Mouse (Mus musculus) stomach, postnatal 0 days (tissue): Measurements from ENCODE around the gene Kir3dl2. TPM values are rescaled to one million over a fixed set of nuclear protein-coding genes. Genes with fewer than 3 reads are reported as not detected.
"Not testable (repeated sequence)": the region's sequence is repeated elsewhere in the genome, so short reads cannot be mapped to it uniquely, and the experiment has no call there.

Experiments used
- ATAC-seq: fragments of 200-750 bp; cut with Nextera tagmentation; 2 replicates; pipeline ENCODE4 v1.8.0; 2017; ENCODE audit not compliant: low FRiP score, low TSS enrichment
- DNase-seq: peaks from one replicate; pipeline ENCODE4 v3.0.0-alpha.2; 2016; ENCODE audit warnings: low spot score
- H3K27ac ChIP-seq: fragments of 300-500 bp; sonication (generic); replicated peaks from 2 replicates; pipeline ENCODE4 v1.5.1; 2014; ENCODE audit warnings: mild to moderate bottlenecking, control low read depth
- H3K27me3 ChIP-seq: fragments of 300-500 bp; sonication (generic); 2 replicates; pipeline ENCODE4 v1.6.1; 2014; ENCODE audit warnings: low read length; ENCODE audit not compliant: control insufficient read depth, insufficient read depth
- H3K36me3 ChIP-seq: fragments of 300-500 bp; sonication (generic); 2 replicates; pipeline ENCODE4 v1.6.1; 2014; ENCODE audit warnings: low read length, mixed read lengths; ENCODE audit not compliant: control insufficient read depth, insufficient read depth
- H3K4me1 ChIP-seq: fragments of 300-500 bp; sonication (generic); replicated peaks from 2 replicates; pipeline ENCODE4 v1.6.1; 2014; ENCODE audit warnings: antibody characterized with exemption; ENCODE audit not compliant: control insufficient read depth, insufficient read depth
- H3K4me2 ChIP-seq: fragments of 300-500 bp; sonication (generic); replicated peaks from 2 replicates; pipeline ENCODE4 v1.6.1; 2014; ENCODE audit warnings: low read depth, mild to moderate bottlenecking, control low read depth, moderate library complexity
- H3K4me3 ChIP-seq: fragments of 300-500 bp; sonication (generic); 2 replicates; pipeline ENCODE4 v1.5.1; 2014; ENCODE audit warnings: low read depth, low read length, control low read depth
- H3K9ac ChIP-seq: fragments of 300-500 bp; sonication (generic); 2 replicates; pipeline ENCODE4 v1.6.1; 2014; ENCODE audit warnings: mild to moderate bottlenecking, low read length, control low read depth, mixed read lengths
- H3K9me3 ChIP-seq: fragments of 300-500 bp; sonication (generic); 2 replicates; pipeline ENCODE4 v1.6.1; 2016; ENCODE audit warnings: low read length; ENCODE audit not compliant: control insufficient read depth
- CTCF ChIP-seq: IDR thresholded peaks from 2 replicates; pipeline ENCODE4 v1.5.1; 2016; ENCODE audit warnings: antibody characterized with exemption, low read depth, mild to moderate bottlenecking, moderate library complexity
- EP300 ChIP-seq: optimal IDR thresholded peaks from 2 replicates; pipeline ENCODE3; 2016; ENCODE audit warnings: antibody characterized with exemption
- WGBS: fragments of 180-500 bp; shearing (Covaris S2); extraction: QIAGEN DNeasy Blood & Tissue Kit; methylation state at CpG from one replicate; pipeline ENCODE4 v1.1.7; 2014; 5-methylcytosine and 5-hydroxymethylcytosine counted together
- polyA plus RNA-seq: library from polyadenylated mRNA; unstranded; fragments of >200 nt; fragmentation: Nextera tagmentation; extraction: Ambion mirVana; gene quantifications from 2 replicates; pipeline ENCODE4 v1.2.1, GENCODE M21; 2015

Gene Kir3dl2
- not detected in 2 replicates for polyA plus RNA-seq

DNA sequence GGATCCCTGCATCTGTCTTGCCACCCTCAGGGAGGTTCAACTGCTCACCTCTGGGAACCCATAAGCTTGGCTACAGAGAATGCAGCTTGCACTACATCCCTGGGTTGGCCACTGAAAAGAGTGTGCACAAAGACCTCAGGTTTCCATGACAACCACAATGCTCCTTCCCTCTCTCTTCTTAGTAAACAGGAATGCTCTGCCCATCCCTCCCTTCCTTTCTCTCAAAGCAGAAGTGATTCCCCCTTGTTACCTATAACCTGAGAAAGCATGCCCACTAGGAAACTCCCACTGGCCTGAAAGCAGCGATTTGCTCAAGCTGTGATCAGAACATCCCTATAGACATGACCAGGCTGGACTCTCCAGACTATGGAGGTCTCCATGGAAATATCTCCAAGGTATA, at the start of gene Kir3dl2:
Gene Kir3dl2 (minus strand): TSS at position 101 of the 400 bp plus-strand sequence.
- 83% methylated on average over 1 of the region's 1 CpGs for WGBS
- not testable (repeated sequence) for H3K36me3 ChIP-seq, H3K4me2 ChIP-seq, H3K9ac ChIP-seq, ATAC-seq, H3K4me3 ChIP-seq, H3K4me1 ChIP-seq, H3K9me3 ChIP-seq, H3K27me3 ChIP-seq, H3K27ac ChIP-seq, DNase-seq

- Histone ChIP-seq H3K4me3 (no peak overlapping the region), H3K9me3 (no peaks in the 10 kb centered on the region), H3K4me2 (no peak overlapping the region), H3K27ac (no peak overlapping the region), H3K4me1 (no peaks in the 10 kb centered on the region), H3K27me3 (no peaks in the 10 kb centered on the region), H3K9ac (no peak overlapping the region), H3K36me3 (no peaks in the 10 kb centered on the region)
- 29% methylated on average over 2 of the region's 2 CpGs for WGBS
- TF ChIP-seq CTCF: no peak
- no peak for TF ChIP-seq EP300
- ATAC-seq (no peak), DNase-seq (no peak)
Observed at GRCm38 (mm10) chrX:136590897-136591257, 47.0 kb upstream of the Kir3dl2 start.

- DNase-seq: no peak
- 52% methylated on average over 12 of the region's 12 CpGs for WGBS
- H3K4me1 ChIP-seq: no peaks in the 10 kb centered on the region
- no peaks in the 10 kb centered on the region for H3K36me3 ChIP-seq
- no peaks in the 10 kb centered on the region for H3K9me3 ChIP-seq
- H3K27me3 ChIP-seq: no peaks in the 10 kb centered on the region
- TF ChIP-seq CTCF: no peak
- no peak for TF ChIP-seq EP300
- H3K4me2 ChIP-seq: no peak within 1 kb of the TSS
- no peak within 1 kb of the TSS for H3K4me3 ChIP-seq
- ATAC-seq: no peak
- no peak within 1 kb of the TSS for H3K9ac ChIP-seq
- no peak within 1 kb of the TSS for H3K27ac ChIP-seq
Observed at GRCm38 (mm10) chrX:136590199-136590896, 46.5 kb upstream of the Kir3dl2 start, which contains the start of gene Tceal3. TSS of gene Tceal3 (plus strand) at chrX:136590842.

DNA sequence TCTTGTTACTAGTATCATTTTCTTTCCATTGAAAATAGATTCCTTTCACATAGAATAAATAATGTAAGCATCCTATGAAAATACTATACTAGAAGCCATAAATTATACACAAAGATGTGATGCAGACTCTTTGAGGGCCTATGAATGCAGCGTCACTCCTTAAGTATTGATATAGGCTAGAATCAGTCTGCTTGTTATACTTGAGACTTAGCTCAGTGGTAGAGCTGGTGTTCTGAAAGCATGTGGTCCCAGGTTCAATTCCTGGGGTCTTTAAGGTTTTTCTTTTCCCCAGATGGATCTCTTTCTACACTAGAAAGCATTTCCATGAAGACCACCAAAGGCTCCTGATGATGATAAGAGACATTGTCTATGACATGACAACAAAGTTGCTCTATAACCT, 40.8 kb upstream of the Kir3dl2 start:
- Histone ChIP-seq H3K27me3 (no peaks in the 10 kb centered on the region), H3K4me1 (no peaks in the 10 kb centered on the region), H3K27ac (no peak overlapping the region), H3K9ac (no peak overlapping the region), H3K9me3 (no peaks in the 10 kb centered on the region), H3K4me3 (no peak overlapping the region), H3K4me2 (no peak overlapping the region), H3K36me3 (no peaks in the 10 kb centered on the region)
- TF ChIP-seq EP300 (no peak), CTCF (no peak)
- DNase-seq: no peak
- no peak for ATAC-seq
- 95% methylated on average over 1 of the region's 1 CpGs for WGBS

DNA sequence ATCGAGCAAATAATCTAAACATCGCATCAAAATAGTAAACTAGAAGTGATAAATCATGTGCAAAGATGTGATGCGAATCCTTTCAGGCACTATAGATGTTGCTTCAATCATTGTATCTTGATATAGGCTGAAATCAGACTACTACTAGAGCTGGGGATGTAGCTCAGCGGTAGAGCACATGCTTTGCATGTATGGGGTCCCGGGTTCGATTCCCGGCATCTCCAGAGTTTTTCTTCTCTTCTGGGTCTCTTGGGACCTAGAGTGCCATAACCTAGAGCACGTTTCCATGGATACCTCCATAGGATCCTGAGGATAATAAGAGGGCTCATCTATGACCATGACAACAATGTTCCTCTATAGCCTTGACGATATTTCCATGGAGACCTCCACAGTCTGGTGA, 25.2 kb upstream of the Kir3dl2 start:
- DNase-seq, H3K27me3 ChIP-seq, H3K4me2 ChIP-seq, H3K9ac ChIP-seq, H3K36me3 ChIP-seq, H3K4me1 ChIP-seq, H3K4me3 ChIP-seq, H3K27ac ChIP-seq, H3K9me3 ChIP-seq, ATAC-seq: not testable (repeated sequence)
- 89% methylated on average over 9 of the region's 9 CpGs for WGBS

- WGBS: 64% methylated on average over 4 of the region's 4 CpGs
- not testable (repeated sequence) for H3K4me1 ChIP-seq, H3K27me3 ChIP-seq, H3K9ac ChIP-seq, H3K4me3 ChIP-seq, ATAC-seq, H3K27ac ChIP-seq, H3K9me3 ChIP-seq, H3K36me3 ChIP-seq, DNase-seq, H3K4me2 ChIP-seq
Observed at GRCm38 (mm10) chrX:136517699-136518098, 26.2 kb downstream of the Kir3dl2 start, which contains the start of gene Kir3dl1. TSS of gene Kir3dl1 (plus strand) at chrX:136517999.

Other genes starting within 250 kb of the Kir3dl2 start
- gene Kir3dl1, start 26.1 kb downstream of the Kir3dl2 start, polyA plus RNA-seq: not detected in 2 replicates
- 6.9 and 8.0 TPM in 2 replicates for gene Tceal3, start 46.8 kb upstream of the Kir3dl2 start, polyA plus RNA-seq
- 7.6 and 8.2 TPM in 2 replicates for gene Tceal1, start 163.9 kb upstream of the Kir3dl2 start, polyA plus RNA-seq
- gene Morf4l2, start 199.6 kb upstream of the Kir3dl2 start, polyA plus RNA-seq: 303 and 335 TPM in 2 replicates
- not detected in 2 replicates for gene Glra4, start 236.1 kb upstream of the Kir3dl2 start, polyA plus RNA-seq